Mouse (Mus musculus) forebrain, embryonic 11.5 days (tissue): ENCODE results near the gene Gm11492. TPM values are rescaled to one million over a fixed set of nuclear protein-coding genes. Genes with fewer than 3 reads are reported as not detected.

Source experiments
- ATAC-seq: fragments of 200-750 bp; cut with Nextera tagmentation; replicated peaks from 2 replicates; pipeline ENCODE4 v1.8.0; 2017; ENCODE audit warnings: moderate TSS enrichment; ENCODE audit not compliant: low FRiP score
- DNase-seq: peaks from one replicate; pipeline ENCODE4 v3.0.0-alpha.2; 2017; ENCODE audit warnings: low spot score
- H3K27ac ChIP-seq: fragments of 300-500 bp; sonication (generic); 2 replicates; pipeline ENCODE4 v1.5.1; 2014; ENCODE audit warnings: low read depth, low read length
- H3K27me3 ChIP-seq: fragments of 300-500 bp; sonication (generic); 2 replicates; pipeline ENCODE4 v1.6.1; 2014; ENCODE audit warnings: mild to moderate bottlenecking, low read length, mixed read lengths; ENCODE audit not compliant: control insufficient read depth, insufficient read depth
- H3K36me3 ChIP-seq: fragments of 300-500 bp; sonication (generic); 2 replicates; pipeline ENCODE4 v1.6.1; 2014; ENCODE audit warnings: mild to moderate bottlenecking, low read length, moderate library complexity, mixed read lengths; ENCODE audit not compliant: control insufficient read depth, insufficient read depth
- H3K4me1 ChIP-seq: fragments of 300-500 bp; sonication (generic); replicated peaks from 2 replicates; pipeline ENCODE4 v1.6.1; 2014; ENCODE audit warnings: low read length, mixed read lengths; ENCODE audit not compliant: control insufficient read depth, insufficient read depth
- H3K4me2 ChIP-seq: fragments of 300-500 bp; sonication (generic); 2 replicates; pipeline ENCODE4 v1.6.1; 2014; ENCODE audit warnings: low read depth, mild to moderate bottlenecking, low read length, moderate library complexity, mixed read lengths; ENCODE audit not compliant: severe bottlenecking
- H3K4me3 ChIP-seq: fragments of 300-500 bp; sonication (generic); 2 replicates; pipeline ENCODE4 v1.5.1; 2014; ENCODE audit warnings: low read depth, low read length
- H3K9ac ChIP-seq: fragments of 300-500 bp; sonication (generic); 2 replicates; pipeline ENCODE4 v1.6.1; 2014; ENCODE audit warnings: low read length
- H3K9me3 ChIP-seq: fragments of 300-500 bp; sonication (generic); 2 replicates; pipeline ENCODE4 v1.6.1; 2016; ENCODE audit warnings: low read length, mixed read lengths; ENCODE audit not compliant: control insufficient read depth
- WGBS: fragments of 180-500 bp; shearing (Covaris S2); extraction: QIAGEN DNeasy Blood & Tissue Kit; methylation state at CpG from one replicate; pipeline ENCODE4 v1.1.7; 2014; 5-methylcytosine and 5-hydroxymethylcytosine counted together
- polyA plus RNA-seq: library from polyadenylated mRNA; unstranded; fragments of >200 nt; fragmentation: Nextera tagmentation; extraction: Ambion mirVana; gene quantifications from 2 replicates; pipeline ENCODE4 v1.2.1, GENCODE M21; 2014

Gm11492 gene
- not detected in 2 replicates for polyA plus RNA-seq

DNA sequence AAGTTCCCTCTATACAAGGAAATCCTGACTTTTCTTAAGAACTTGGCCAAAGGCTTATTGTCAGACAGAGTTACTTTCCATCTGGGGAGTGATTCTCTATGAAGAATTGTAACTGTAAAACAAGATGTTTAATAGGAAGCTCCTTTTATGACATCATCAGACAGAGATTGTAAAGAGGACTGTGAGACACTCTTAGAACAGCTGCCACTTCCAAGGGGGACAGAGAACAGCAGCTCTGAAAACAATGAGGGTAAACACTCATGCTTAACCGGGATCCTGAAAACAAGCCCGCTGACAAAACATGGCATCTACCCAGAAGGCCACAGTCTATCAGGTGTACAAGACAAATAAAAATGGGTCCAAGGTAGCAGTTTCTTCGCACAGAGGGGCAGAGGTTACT is at the start of gene Gm11492:
Gm11492 (plus strand) TSS at position 153 of the 400 bp plus-strand sequence.
- no peaks in the 10 kb centered on the region for H3K4me1 ChIP-seq
- no peaks in the 10 kb centered on the region for H3K27me3 ChIP-seq
- no peaks in the 10 kb centered on the region for H3K36me3 ChIP-seq
- DNase-seq (no peak), ATAC-seq (no peak)
- no peak within 1 kb of the TSS for H3K4me3 ChIP-seq
- no peak within 1 kb of the TSS for H3K27ac ChIP-seq
- no peaks in the 10 kb centered on the region for H3K9me3 ChIP-seq
- no peak within 1 kb of the TSS for H3K9ac ChIP-seq
- H3K4me2 ChIP-seq: no peak within 1 kb of the TSS
- 91% methylated on average over 3 of the region's 3 CpGs for WGBS

DNA sequence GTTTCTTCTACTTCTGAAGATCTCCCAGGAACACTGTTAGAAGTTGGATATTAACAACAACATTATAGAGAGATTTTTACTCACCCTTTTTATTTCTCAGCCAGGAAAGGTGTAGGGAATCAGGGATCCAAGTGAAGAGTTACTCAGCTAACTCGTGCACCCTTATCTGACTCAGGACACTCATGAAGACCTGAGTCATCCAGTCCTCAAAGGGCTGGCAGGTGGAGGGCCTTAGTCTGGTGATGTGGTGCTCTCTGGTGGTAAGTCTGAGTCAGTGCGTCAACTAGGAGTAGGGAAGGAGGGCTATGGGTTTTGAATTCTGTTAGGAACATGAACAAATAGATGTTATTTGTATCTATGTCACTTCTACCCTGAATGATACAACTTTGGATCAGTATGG is 47.2 kb upstream of the Gm11492 start:
- ATAC-seq (no peak), DNase-seq (no peak)
- H3K27me3 ChIP-seq: no peaks in the 10 kb centered on the region
- no peak overlapping the region for H3K27ac ChIP-seq
- H3K9me3 ChIP-seq: no peaks in the 10 kb centered on the region
- no peak overlapping the region for H3K4me3 ChIP-seq
- H3K36me3 ChIP-seq: no peaks in the 10 kb centered on the region
- 20% methylated on average over 2 of the region's 2 CpGs for WGBS
- H3K4me2 ChIP-seq: no peak overlapping the region
- H3K9ac ChIP-seq: no peak overlapping the region
- no peaks in the 10 kb centered on the region; the same call in 1 of the 2 replicates for H3K4me1 ChIP-seq

DNA sequence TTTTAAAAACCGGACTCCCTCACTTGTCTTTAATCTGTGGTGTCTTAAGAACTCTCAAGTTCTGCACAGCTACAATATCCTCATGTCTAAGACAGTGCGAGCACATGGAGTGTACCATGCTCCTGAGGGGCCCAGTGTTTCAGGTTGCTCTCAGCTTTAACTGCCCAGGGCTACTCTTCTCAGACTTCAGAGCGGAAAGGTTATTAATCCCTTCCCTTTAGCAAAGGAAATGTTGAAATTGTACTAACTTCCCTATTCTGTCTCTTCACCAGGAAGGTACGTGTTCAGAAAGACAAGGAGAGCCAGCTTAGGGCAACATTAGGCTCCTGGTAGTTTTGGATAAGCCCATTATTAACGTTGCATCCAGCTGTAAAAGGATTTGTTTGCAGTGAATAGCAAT is 43.0 kb upstream of the Gm11492 start:
- H3K9me3 ChIP-seq: no peaks in the 10 kb centered on the region
- DNase-seq (no peak), ATAC-seq (no peak)
- no peak overlapping the region for H3K27ac ChIP-seq
- no peaks in the 10 kb centered on the region for H3K36me3 ChIP-seq
- H3K27me3 ChIP-seq: no peaks in the 10 kb centered on the region
- no peaks in the 10 kb centered on the region; the same call in 1 of the 2 replicates for H3K4me1 ChIP-seq
- H3K4me3 ChIP-seq: no peak overlapping the region
- no peak overlapping the region for H3K4me2 ChIP-seq
- H3K9ac ChIP-seq: no peak overlapping the region
- 57% methylated on average over 5 of the region's 5 CpGs for WGBS

DNA sequence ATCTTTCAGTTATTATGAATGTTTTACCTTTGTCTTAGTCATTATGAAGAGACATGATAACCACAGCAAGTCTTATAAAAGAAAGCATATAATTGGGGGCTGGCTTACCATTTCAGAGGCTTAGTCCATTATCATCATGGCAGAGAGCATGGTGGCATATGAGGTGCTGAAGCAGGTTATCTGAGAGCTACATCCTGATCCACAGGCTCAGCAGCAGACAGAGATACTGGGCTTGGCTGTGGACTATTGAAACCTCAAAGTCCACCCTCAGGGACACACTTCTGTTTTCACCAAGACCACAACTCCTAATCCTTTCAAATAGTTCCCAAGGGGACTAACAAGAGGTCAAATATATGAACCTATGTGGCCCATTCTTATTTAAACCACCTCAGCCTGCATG is 42.5 kb upstream of the Gm11492 start:
- no peak overlapping the region for H3K4me3 ChIP-seq
- H3K27ac ChIP-seq: no peak overlapping the region
- H3K4me2 ChIP-seq: no peak overlapping the region
- DNase-seq (no peak), ATAC-seq (no peak)
- no peaks in the 10 kb centered on the region for H3K36me3 ChIP-seq
- no peaks in the 10 kb centered on the region for H3K9me3 ChIP-seq
- H3K4me1 ChIP-seq: no peaks in the 10 kb centered on the region; the same call in 1 of the 2 replicates
- no peaks in the 10 kb centered on the region for H3K27me3 ChIP-seq
- H3K9ac ChIP-seq: no peak overlapping the region

DNA sequence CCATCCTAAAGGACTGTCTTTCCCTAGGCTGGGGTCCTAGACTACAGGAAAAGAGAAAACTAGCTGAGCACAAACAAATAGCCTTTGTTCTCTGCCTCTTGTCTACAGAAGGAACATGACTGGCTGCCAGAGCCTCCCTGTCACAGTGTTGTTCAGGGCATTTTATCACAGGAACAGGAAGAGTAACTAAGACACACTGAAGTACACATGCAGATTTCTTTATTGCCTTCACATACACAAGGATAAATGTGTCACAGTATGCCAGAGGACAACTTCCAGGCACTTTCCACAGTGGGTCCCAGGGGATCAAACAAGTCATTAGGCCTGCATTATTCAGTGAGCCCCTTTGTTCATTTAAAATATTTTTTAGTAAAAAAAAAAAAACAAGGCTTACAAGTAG is 41.7 kb upstream of the Gm11492 start:
- DNase-seq (no peak), ATAC-seq (no peak)
- Histone ChIP-seq H3K27ac (no peak overlapping the region), H3K4me2 (no peak overlapping the region), H3K27me3 (no peaks in the 10 kb centered on the region), H3K4me1 (no peaks in the 10 kb centered on the region; the same call in 1 of the 2 replicates), H3K9ac (no peak overlapping the region), H3K36me3 (no peaks in the 10 kb centered on the region), H3K9me3 (no peaks in the 10 kb centered on the region), H3K4me3 (no peak overlapping the region)

DNA sequence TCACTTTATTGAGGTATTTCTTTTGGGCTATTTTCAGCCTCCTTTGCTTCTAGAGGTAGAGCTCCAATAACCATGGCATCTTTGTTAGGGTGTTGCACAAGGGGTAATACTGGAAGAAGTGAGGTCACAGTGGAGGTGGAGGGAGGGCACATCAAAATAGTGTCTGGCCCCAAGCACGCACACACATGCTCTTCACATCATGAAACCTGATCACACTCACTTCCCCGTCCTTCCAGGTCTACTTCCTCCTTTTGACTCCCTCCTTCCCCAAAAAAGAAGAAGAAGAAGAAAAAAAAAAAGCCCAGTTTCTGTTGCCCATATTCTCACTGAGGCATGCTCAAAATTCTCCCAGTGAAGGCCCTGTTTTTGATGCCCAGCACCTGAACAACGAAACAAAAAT is 39.1 kb upstream of the Gm11492 start:
- 76% methylated on average over 3 of the region's 3 CpGs for WGBS
- no peaks in the 10 kb centered on the region for H3K27me3 ChIP-seq
- ATAC-seq (no peak), DNase-seq (no peak)
- H3K36me3 ChIP-seq: no peaks in the 10 kb centered on the region
- H3K27ac ChIP-seq: no peak overlapping the region
- H3K9me3 ChIP-seq: no peaks in the 10 kb centered on the region
- H3K9ac ChIP-seq: no peak overlapping the region
- H3K4me2 ChIP-seq: no peak overlapping the region
- H3K4me3 ChIP-seq: no peak overlapping the region
- H3K4me1 ChIP-seq: no peaks in the 10 kb centered on the region; the same call in 1 of the 2 replicates

DNA sequence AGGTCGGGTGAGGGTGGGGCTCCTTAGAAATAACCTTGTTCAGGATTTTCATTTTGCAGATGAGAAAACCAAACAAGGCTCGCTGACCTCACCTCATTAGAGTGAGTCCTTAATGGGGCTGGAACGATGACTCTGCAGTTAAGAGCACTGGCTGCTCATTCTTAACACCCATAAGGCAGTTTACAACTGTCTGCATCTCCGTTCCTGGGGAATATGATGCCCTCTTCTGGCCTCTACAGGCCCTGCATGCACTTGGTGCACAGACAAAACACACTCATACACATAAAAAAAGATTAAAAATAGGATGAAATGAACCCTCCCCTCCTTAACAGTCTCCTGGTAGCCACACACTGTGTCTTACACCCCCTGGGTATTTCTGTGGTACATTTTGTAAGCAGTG is 38.5 kb upstream of the Gm11492 start:
- Histone ChIP-seq H3K9ac (no peak overlapping the region), H3K4me1 (no peaks in the 10 kb centered on the region; the same call in 1 of the 2 replicates), H3K27ac (no peak overlapping the region), H3K27me3 (no peaks in the 10 kb centered on the region), H3K4me3 (no peak overlapping the region), H3K36me3 (no peaks in the 10 kb centered on the region), H3K4me2 (no peak overlapping the region), H3K9me3 (no peaks in the 10 kb centered on the region)
- WGBS: 65% methylated on average over 4 of the region's 4 CpGs
- ATAC-seq (no peak), DNase-seq (no peak)

DNA sequence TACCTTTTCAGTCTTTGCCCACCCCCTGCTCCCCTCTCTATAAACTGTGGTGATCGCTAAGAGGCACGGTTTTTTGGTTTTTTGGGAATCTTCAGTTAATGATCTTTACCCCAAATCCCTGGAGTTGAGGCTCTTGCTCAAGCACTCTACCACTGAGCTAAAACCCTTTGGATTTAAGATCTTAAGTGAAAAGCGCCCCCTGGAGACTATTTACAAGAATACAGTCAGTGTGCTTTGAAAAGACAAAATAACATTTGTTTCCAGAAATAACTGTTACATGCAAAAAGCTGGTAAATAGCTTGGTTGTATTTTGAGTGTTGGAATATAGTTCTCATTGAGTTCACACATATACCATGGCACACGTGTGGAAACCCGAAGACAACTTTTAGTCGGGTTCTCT is 34.8 kb upstream of the Gm11492 start:
- no peak for ATAC-seq
- Histone ChIP-seq H3K4me1 (no peaks in the 10 kb centered on the region), H3K9ac (no peak overlapping the region), H3K27ac (no peak overlapping the region), H3K27me3 (no peaks in the 10 kb centered on the region), H3K4me2 (no peak overlapping the region), H3K4me3 (no peak overlapping the region), H3K9me3 (no peaks in the 10 kb centered on the region), H3K36me3 (no peaks in the 10 kb centered on the region)
- 53% methylated on average over 6 of the region's 6 CpGs for WGBS
- no peak for DNase-seq

DNA sequence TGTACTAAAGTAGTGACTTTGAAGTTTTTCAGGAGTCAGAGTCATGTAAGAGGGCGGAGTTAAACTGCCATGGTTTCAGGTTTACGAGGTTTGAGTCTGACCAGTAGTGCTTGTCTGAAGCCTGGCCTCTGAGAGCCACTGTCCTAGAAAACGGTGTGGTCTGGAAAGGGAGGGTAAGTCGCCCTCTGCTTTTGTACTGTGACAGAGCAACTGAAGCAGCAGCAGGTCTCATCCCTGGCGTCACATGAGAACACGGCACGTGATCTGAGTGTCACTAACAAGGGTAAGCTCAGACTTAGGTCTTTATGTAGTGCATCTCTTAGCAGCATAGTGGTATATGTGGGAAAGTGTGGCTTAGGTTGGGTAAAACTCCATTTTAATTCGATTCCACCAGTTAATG is 24.2 kb upstream of the Gm11492 start:
- H3K9ac ChIP-seq: no peak overlapping the region
- ATAC-seq: no peak
- H3K36me3 ChIP-seq: no peaks in the 10 kb centered on the region
- no peak overlapping the region for H3K27ac ChIP-seq
- no peak overlapping the region for H3K4me2 ChIP-seq
- WGBS: 44% methylated on average over 8 of the region's 8 CpGs
- DNase-seq: no peak
- H3K4me1 ChIP-seq: no peaks in the 10 kb centered on the region
- no peaks in the 10 kb centered on the region for H3K27me3 ChIP-seq
- H3K4me3 ChIP-seq: no peak overlapping the region
- no peaks in the 10 kb centered on the region for H3K9me3 ChIP-seq
